Mouse (Mus musculus) forelimb bud, embryonic 11.5 days (tissue): Measurements from ENCODE around the gene Tgm2.

Source experiments
- DNase-seq: peaks from one replicate; pipeline ENCODE4 v3.0.0-alpha.2; 2012; ENCODE audit warnings: low read depth, low spot score

Gene Tgm2

DNA sequence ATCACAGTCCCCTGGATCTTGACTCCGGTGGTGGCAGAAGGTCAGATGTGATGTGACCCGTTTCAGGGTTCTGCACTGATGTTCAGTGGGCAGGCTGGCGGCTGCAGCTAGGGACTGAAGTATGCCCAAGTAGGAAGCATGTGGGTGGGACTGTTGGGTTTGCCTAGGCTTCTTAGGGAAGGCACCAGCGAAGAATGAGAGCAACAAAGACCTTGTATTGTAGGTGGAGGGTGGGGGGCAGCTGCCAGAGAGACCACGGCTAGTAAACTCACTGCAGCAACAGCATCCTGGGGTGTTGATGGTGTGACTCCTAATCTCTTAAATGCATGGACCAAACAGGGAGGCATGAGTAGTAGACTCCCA lies 74.6 kb downstream of the Tgm2 start:
- DNase-seq = no peak

DNA sequence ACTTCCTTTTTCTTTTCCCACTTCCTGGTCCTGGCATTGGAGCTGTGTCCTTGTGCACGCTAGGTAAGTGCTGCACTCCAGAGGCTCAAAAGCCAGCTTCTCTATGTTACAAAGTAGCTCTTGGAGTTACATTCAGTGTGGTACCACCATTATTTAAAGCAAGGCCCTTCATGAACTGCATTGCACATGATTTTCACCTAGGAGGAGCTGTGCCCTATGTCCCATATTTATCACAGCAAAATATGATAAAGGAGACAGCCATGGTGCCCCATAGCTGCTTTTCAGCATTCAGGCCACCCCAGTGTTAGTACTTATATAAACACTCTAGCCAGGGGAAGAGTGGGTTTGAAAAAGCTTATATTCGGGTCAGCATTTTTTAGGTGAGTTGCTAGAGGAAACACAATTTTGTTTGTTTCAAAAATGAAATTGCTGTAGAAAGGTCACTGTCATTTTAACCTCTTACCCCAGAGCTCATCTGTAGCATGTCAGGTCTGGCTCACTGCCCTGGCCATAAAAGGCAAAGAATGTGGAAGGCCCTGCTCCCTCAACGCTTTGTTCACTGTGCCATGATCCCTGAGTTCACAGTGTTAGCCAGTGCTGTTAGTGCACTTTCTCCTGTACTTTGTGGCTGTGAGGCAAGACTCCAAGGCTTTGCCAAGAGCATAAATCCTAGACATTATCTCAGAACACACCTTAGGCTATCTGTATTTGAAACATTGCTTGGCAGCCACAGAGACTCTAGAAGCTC lies 75.2 kb downstream of the Tgm2 start:
- DNase-seq = no peak

DNA sequence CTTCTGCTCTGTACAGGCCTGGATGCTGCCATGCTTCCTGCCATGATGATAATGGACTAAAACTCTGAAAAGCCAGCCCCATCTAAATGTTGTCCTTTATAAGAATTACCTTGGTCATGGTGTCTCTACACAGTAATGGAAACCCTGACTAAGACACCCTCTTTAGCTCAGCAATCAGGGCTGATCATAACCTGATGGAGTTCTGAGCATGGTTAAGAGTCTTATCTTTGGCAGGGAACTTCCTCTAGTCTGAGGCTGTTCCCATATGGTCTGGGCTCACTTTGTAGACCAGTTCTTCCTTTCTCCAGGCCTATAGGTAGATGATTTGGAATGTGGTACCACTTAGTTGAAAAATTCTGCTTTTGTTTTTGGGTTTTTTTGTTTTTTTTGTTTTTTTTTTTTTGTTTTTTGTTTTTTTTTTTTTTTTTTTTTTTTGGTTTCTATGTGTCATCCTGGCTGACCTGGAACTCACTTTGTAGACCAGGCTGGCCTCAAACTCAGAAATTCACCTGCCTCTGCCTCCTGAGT lies 77.7 kb downstream of the Tgm2 start:
- DNase-seq = no peak

DNA sequence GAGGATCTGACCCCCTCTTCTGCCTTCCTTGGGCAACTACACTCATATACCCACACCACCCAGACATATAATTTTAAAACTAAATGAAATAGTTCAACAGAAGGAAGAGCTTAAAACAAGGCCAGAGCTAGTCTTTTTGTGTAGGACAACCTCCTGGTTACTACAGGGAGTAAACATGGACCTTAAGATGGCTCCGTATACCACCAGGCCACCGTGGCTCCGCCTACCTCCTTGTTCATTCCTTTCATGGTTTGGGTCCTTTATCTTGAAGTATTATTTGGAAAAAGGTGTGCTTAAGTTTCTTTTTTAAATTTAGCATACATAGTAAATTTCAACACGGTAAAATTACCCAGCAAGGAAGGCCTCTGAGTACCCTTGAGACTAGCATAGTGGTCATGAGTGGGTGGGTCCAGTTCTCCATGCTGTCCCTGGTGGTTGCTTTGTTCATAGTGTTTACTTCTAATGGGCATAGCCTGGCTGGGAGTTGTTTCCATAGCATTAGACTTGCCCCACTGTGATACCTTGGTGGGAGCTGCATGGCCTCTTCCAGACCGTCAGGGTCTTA lies 78.9 kb downstream of the Tgm2 start:
- DNase-seq = no peak

DNA sequence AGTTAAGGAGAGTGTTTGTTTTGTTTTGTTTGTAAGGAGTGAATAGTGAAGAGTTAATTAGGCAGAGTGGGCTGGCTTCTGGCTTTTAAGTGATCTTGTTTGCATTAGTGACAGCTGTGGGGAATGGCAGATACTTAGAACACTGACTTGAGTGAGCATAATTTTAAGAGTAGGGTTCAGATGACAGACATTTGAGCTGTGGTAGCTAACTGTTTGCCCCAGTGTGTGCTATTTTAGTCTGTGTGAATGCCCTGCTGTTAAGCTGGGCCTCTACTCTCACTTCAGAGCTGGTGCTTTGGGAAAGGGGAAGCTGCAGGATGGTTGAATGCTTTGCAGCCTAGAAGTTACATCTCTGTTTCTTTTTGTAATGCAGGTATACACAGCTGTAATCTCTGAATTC lies 79.8 kb downstream of the Tgm2 start:
- no peak for DNase-seq
